Mouse (Mus musculus) thymus, adult 2 months (tissue): ENCODE data around the gene Steap2.

ENCODE experiments used
- CTCF ChIP-seq: fragments of 200-500 bp; IDR thresholded peaks from 2 replicates; pipeline ENCODE4 v1.5.1; 2012; ENCODE audit warnings: mild to moderate bottlenecking, control low read depth, low read length, moderate library complexity, borderline replicate concordance; ENCODE audit not compliant: control insufficient read depth, poor library complexity, insufficient read depth; ENCODE audit errors: extremely low read depth
- POLR2A ChIP-seq: fragments of 200-500 bp; IDR thresholded peaks from 2 replicates; pipeline ENCODE4 v1.6.1; 2012; ENCODE audit warnings: mild to moderate bottlenecking, low read length, control low read depth, moderate library complexity; ENCODE audit not compliant: control insufficient read depth, poor library complexity, insufficient read depth; ENCODE audit errors: extremely low read depth

GRCm38 (mm10) chr5:5688228-5688627, 6.2 kb downstream of the Steap2 start:
- TF ChIP-seq CTCF = no peak
- TF ChIP-seq POLR2A = no peak
